Mouse (Mus musculus) right cerebral cortex, postnatal 36 days (tissue): ENCODE measurements around the gene Pdzrn4.

Experiments
- DNase-seq, 2 experiments: peaks; one replicate each; pipeline ENCODE4 v3.0.0; 2022; ENCODE audit warnings: low spot score in 2 of 2, mixed read lengths in 1 of 2

The Pdzrn4 gene

GRCm38 (mm10) chr15:92584357-92585138 is 187.9 kb downstream of the Pdzrn4 start:
- DNase-seq = no peak

GRCm38 (mm10) chr15:92587431-92587830 is 190.8 kb downstream of the Pdzrn4 start:
- peak in 1 of 2 experiments; percentile 50 for DNase-seq

- no peak for DNase-seq
Measured at GRCm38 (mm10) chr15:92594721-92595120, 198.0 kb downstream of the Pdzrn4 start.

GRCm38 (mm10) chr15:92597011-92597780 is 200.5 kb downstream of the Pdzrn4 start:
- DNase-seq = no peak

GRCm38 (mm10) chr15:92598380-92599295 is 202.0 kb downstream of the Pdzrn4 start:
- DNase-seq = no peak

- no peak for DNase-seq
Measured at GRCm38 (mm10) chr15:92599381-92599780, 202.7 kb downstream of the Pdzrn4 start.

- DNase-seq = no peak
Measured at GRCm38 (mm10) chr15:92610866-92611265, 214.2 kb downstream of the Pdzrn4 start.

- DNase-seq = no peak
Measured at GRCm38 (mm10) chr15:92612386-92612785, 215.7 kb downstream of the Pdzrn4 start.

- DNase-seq = no peak
Measured at GRCm38 (mm10) chr15:92613228-92613627, 216.5 kb downstream of the Pdzrn4 start.

GRCm38 (mm10) chr15:92621731-92622234 is 225.1 kb downstream of the Pdzrn4 start:
- DNase-seq = peak; percentile 27 to 58

- DNase-seq = no peak
Measured at GRCm38 (mm10) chr15:92622323-92622722, 225.6 kb downstream of the Pdzrn4 start.

- DNase-seq = no peak
Measured at GRCm38 (mm10) chr15:92629172-92629571, 232.5 kb downstream of the Pdzrn4 start.

- peak in 1 of 2 experiments; percentile 12 for DNase-seq
Measured at GRCm38 (mm10) chr15:92634044-92634610, 237.4 kb downstream of the Pdzrn4 start.

- peak in 1 of 2 experiments; percentile 9 for DNase-seq
Measured at GRCm38 (mm10) chr15:92640212-92641082, 243.8 kb downstream of the Pdzrn4 start.

GRCm38 (mm10) chr15:92671279-92672051 is 274.8 kb downstream of the Pdzrn4 start:
- DNase-seq = no peak

GRCm38 (mm10) chr15:92676096-92676495 is 279.4 kb downstream of the Pdzrn4 start:
- no peak for DNase-seq

GRCm38 (mm10) chr15:92678377-92678776 is 281.7 kb downstream of the Pdzrn4 start:
- DNase-seq = no peak

GRCm38 (mm10) chr15:92679541-92679940 is 282.9 kb downstream of the Pdzrn4 start:
- DNase-seq = no peak

- no peak for DNase-seq
Measured at GRCm38 (mm10) chr15:92696276-92696956, 299.7 kb downstream of the Pdzrn4 start.
